Mouse (Mus musculus): ENCODE data around the gene Myh15. TPM values are rescaled to one million over a fixed set of nuclear protein-coding genes. Genes with fewer than 3 reads are reported as not detected.
A peak's percentile ranks its signal among the peaks of the same experiment; 100 is the strongest.

The Myh15 gene
- not detected in 2 replicates for polyA plus RNA-seq (2015; fragmentation: Nextera tagmentation; extraction: Ambion mirVana)

DNA sequence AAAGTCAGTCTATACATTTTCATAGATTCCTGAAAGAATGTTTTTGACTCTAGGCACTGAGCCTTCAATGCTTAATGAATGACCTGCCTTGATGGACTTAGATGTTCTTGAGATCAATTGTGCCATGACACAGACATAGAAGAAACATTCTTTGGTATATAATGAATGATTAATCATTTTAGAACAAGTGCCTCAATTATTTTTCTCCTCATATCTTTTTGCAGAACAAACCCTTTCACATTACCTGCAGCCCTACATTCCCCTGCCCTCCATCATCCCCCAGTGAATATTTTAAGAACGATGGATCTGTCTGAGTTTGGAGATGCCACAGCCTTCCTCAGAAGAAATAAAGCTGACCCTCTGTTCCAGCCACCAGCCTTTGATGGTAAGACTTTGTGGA lies at the start of gene Myh15:
Gene Myh15, plus strand, starts transcription at position 301 of the 400 bp plus-strand sequence.
- no peak within 1 kb of the TSS for H3K9ac ChIP-seq
- 68% methylated on average over 1 of the region's 1 CpGs for WGBS (ENCODE audit: insufficient replicate concordance)
- H3K9me3 ChIP-seq (replicated peaks) = no peaks in the 10 kb centered on the region
- no peak for DNase-seq
- no peak within 1 kb of the TSS for H3K27ac ChIP-seq
- H3K36me3 ChIP-seq = no peaks in the 10 kb centered on the region
- H3K27me3 ChIP-seq = no peaks in the 10 kb centered on the region
- no peaks in the 10 kb centered on the region for H3K4me1 ChIP-seq (replicated peaks)
- no peak within 1 kb of the TSS for H3K4me2 ChIP-seq
- H3K4me3 ChIP-seq (replicated peaks) = no peak within 1 kb of the TSS
- ATAC-seq (ENCODE audit: low read depth) = no peak

DNA sequence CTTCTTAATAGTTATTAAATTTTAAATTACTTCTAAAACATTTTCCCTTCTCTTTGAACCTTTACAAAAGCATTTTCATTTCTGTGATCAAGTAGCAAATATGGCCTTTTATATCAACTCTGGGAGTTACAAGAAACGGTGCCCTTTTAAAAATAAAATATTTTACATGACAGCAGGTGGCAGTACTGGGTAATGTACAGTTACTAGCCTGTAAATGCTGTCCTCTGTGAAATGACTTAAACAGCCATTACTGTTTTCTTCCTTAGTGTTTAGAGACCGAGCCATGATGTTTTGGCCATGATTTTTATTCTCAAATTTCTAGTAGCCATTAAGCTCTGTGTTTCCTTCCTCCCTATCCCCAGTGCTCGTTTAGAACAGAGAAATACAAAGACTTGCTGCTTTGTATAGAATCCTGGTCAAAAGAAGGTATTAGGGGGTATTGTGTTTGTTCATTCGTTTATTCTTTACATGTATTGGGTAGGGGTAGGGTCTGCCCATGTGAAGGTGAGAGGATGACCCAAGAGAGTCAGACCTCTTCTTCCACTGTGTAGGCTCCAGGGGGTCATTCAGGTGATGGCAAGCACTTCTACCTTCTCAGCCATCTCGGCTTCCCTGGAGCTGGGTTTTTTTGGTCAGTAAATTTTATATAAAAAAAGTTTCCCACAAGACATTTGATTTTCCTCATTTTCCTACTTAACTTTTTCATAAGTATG lies 40.5 kb upstream of the Myh15 start:
- H3K4me3 ChIP-seq (replicated peaks) = no peak overlapping the region
- ATAC-seq (ENCODE audit: low read depth) (no peak), DNase-seq (no peak)
- no peak overlapping the region for H3K9ac ChIP-seq
- 77% methylated on average over 5 of the region's 5 CpGs for WGBS (ENCODE audit: insufficient replicate concordance)
- H3K4me2 ChIP-seq = no peak overlapping the region
- no peaks in the 10 kb centered on the region for H3K9me3 ChIP-seq (replicated peaks)
- H3K4me1 ChIP-seq (replicated peaks) = no peaks in the 10 kb centered on the region
- peaks cover 50% of the 10 kb centered on the region for H3K36me3 ChIP-seq
- no peaks in the 10 kb centered on the region for H3K27me3 ChIP-seq
- no peak overlapping the region for H3K27ac ChIP-seq

DNA sequence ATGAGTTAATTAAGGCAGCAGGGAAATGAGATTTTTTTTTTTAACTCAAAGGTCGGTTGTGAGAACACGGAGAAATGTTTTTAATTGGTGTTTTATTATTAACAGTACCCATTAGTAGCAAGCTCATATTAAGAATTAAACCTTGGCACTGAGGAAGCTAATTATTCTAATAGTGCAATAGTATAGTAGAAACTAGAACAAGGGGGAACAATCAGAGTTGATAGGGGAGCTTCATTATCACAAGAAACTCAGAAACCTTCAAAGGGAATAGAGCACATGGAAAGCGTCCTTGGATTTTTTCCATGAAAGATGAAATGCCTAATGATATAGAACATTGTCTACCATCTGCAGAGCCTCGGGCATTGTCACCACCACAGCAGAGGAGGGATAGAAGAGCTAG lies 21.4 kb upstream of the Myh15 start:
- no peak overlapping the region for H3K4me2 ChIP-seq
- no peaks in the 10 kb centered on the region for H3K9me3 ChIP-seq (replicated peaks)
- no peaks in the 10 kb centered on the region for H3K36me3 ChIP-seq
- ATAC-seq (ENCODE audit: low read depth) (no peak), DNase-seq (no peak)
- H3K27ac ChIP-seq = no peak overlapping the region
- no peaks in the 10 kb centered on the region for H3K4me1 ChIP-seq (replicated peaks)
- 65% methylated on average over 4 of the region's 4 CpGs for WGBS (ENCODE audit: insufficient replicate concordance)
- H3K27me3 ChIP-seq = no peaks in the 10 kb centered on the region
- no peak overlapping the region for H3K9ac ChIP-seq
- no peak overlapping the region for H3K4me3 ChIP-seq (replicated peaks)

DNA sequence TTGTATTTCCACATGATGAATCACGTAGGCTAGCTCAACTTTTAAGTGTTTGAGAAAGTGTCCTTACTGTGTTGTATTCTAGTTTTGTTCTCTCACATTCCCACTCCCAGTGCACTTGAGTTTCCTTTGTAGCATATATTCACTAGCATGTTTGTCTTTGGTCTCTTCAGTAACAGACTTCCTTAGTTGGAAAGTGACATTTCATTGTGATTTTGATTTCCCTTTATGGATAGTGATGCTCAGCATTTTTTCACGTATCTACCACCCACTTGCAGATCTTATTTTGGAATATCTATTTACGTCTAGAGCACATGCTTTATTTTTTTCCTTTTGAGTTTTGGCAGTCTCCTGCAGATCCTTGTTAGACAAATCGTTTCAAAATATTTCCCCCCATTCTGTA lies 19.5 kb upstream of the Myh15 start:
- no peaks in the 10 kb centered on the region for H3K36me3 ChIP-seq
- H3K4me2 ChIP-seq = no peak overlapping the region
- no peak overlapping the region for H3K27ac ChIP-seq
- DNase-seq (no peak), ATAC-seq (ENCODE audit: low read depth) (no peak)
- no peaks in the 10 kb centered on the region for H3K4me1 ChIP-seq (replicated peaks)
- no peaks in the 10 kb centered on the region for H3K27me3 ChIP-seq
- 58% methylated on average over 4 of the region's 4 CpGs for WGBS (ENCODE audit: insufficient replicate concordance)
- H3K9ac ChIP-seq = no peak overlapping the region
- H3K9me3 ChIP-seq (replicated peaks) = no peaks in the 10 kb centered on the region
- H3K4me3 ChIP-seq (replicated peaks) = no peak overlapping the region

DNA sequence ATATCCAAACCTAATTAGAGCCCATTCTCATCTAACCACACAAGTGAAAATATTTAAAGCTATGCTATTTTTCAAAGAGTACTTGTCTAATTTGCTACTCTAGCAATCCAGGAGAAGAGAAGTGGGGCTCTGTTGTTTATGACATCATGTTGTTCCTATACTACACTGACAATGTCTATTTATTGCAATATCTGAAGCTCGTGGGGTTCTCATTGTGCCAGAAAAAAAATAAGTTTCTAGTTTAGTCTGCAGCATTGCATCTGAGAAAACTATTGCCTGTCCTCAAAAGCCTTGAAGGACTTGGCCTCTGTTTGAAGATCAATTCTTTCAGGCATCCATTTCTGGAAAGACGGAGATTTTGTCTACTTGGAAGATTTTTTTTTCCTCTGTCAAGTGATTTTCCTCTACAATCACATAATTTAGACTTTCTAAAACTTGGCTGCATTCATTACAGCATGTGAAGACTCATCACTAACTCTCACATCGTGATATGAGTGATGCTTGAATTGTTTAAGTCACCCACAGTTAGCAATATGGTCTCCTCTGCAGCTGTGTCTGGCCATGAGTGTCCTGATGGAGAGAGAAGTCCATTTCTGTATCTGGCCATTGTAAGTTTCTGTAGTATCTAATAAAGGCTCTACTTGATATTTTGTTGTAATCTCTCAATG lies 16.6 kb upstream of the Myh15 start:
- no peak for ATAC-seq (ENCODE audit: low read depth)
- WGBS (ENCODE audit: insufficient replicate concordance) = 63% methylated on average over 3 of the region's 3 CpGs
- DNase-seq = no peak

DNA sequence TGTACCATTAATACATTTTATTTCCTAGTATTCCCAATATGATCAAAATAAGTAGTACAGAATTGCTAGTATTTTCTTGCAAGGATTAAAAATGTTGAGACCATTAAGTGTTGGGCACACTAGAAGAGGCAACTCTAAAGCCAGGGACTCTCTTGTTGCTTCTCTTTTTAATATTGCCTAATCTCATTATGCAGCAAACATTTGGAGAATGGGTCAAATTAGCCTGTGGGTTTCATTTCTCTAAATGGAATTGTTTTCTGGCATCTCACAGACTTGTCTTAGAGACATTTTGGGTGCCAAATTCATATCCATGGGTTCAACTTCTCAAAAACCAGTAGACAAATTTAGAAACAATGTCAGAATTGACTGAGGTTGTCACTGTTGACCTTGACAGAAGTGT lies 8.1 kb upstream of the Myh15 start:
- Histone ChIP-seq H3K9me3 (replicated peaks) (no peaks in the 10 kb centered on the region), H3K4me1 (replicated peaks) (no peaks in the 10 kb centered on the region), H3K27me3 (no peaks in the 10 kb centered on the region), H3K4me3 (replicated peaks) (no peak overlapping the region), H3K9ac (no peak overlapping the region), H3K36me3 (no peaks in the 10 kb centered on the region), H3K27ac (no peak overlapping the region), H3K4me2 (no peak overlapping the region)
- DNase-seq (no peak), ATAC-seq (ENCODE audit: low read depth) (no peak)

More for the DNA sequence above, 16.6 kb upstream of the Myh15 start:
- H3K27me3 ChIP-seq = no peaks in the 10 kb centered on the region
- no peak overlapping the region for H3K9ac ChIP-seq
- H3K27ac ChIP-seq = no peak overlapping the region
- no peaks in the 10 kb centered on the region for H3K36me3 ChIP-seq
- no peaks in the 10 kb centered on the region for H3K9me3 ChIP-seq (replicated peaks)
- H3K4me2 ChIP-seq = no peak overlapping the region
- H3K4me1 ChIP-seq (replicated peaks) = no peaks in the 10 kb centered on the region
- H3K4me3 ChIP-seq (replicated peaks) = no peak overlapping the region

DNA sequence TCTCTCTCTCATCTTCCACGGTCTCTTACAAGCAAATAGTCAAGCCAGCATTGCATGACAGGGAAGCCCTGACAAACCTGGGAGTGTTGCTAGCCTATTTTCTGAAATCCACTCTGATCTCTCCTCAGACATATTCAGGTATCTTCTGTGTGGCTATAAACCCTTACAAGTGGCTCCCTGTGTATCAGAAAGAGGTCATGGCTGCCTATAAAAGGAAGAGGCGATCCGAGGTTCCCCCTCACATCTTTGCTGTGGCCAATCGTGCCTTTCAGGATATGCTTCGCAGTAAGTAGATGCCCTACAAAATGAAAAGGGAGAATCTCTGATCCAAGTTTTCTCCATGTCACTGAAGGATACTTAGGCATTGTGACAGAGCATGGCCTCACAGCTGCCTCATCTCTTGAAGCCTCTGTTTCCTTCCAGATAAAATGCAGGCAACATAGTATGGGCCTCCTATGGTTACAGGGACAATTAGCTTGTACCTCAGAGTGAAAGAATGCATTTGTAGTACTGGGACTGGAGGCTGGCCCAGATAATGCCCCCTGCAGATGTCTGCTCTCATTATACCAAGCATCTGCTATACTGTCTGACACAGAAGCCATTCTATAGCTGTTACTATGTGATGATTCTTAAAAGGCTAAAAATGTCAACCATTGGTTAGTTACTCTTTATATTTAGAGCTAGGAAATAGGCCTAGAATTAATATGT lies 12.1 kb downstream of the Myh15 start:
- 64% methylated on average over 5 of the region's 5 CpGs for WGBS (ENCODE audit: insufficient replicate concordance)
- Histone ChIP-seq H3K27me3 (no peaks in the 10 kb centered on the region), H3K4me3 (replicated peaks) (no peak overlapping the region), H3K36me3 (no peaks in the 10 kb centered on the region), H3K9ac (no peak overlapping the region), H3K4me1 (replicated peaks) (no peaks in the 10 kb centered on the region), H3K9me3 (replicated peaks) (no peaks in the 10 kb centered on the region), H3K4me2 (no peak overlapping the region), H3K27ac (no peak overlapping the region)
- DNase-seq = no peak
- ATAC-seq (ENCODE audit: low read depth) = no peak

DNA sequence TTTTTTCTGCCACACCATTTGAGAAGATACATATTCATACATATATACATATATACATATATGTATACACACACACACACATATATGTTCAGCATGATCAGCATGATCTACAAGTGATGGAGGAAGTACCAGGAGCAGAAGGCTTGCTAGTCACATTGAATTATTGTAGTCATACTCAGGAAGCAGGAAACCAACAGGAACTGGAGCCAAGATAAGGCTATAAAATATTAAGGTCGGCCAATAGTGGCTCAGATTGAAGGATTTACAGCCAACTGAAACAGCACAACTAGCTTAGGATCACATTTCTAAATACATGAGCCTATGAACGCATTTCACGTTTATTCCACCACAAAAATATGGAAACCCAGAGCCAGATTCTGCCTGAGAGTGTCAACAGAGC lies 14.0 kb downstream of the Myh15 start:
- H3K9ac ChIP-seq = no peak overlapping the region
- no peak for DNase-seq
- 45% methylated on average over 3 of the region's 3 CpGs for WGBS (ENCODE audit: insufficient replicate concordance)
- H3K27ac ChIP-seq = no peak overlapping the region
- no peaks in the 10 kb centered on the region for H3K9me3 ChIP-seq (replicated peaks)
- no peak for ATAC-seq (ENCODE audit: low read depth)
- H3K27me3 ChIP-seq = no peaks in the 10 kb centered on the region
- H3K36me3 ChIP-seq = no peaks in the 10 kb centered on the region
- H3K4me1 ChIP-seq (replicated peaks) = no peaks in the 10 kb centered on the region
- H3K4me3 ChIP-seq (replicated peaks) = no peak overlapping the region
- H3K4me2 ChIP-seq = no peak overlapping the region

DNA sequence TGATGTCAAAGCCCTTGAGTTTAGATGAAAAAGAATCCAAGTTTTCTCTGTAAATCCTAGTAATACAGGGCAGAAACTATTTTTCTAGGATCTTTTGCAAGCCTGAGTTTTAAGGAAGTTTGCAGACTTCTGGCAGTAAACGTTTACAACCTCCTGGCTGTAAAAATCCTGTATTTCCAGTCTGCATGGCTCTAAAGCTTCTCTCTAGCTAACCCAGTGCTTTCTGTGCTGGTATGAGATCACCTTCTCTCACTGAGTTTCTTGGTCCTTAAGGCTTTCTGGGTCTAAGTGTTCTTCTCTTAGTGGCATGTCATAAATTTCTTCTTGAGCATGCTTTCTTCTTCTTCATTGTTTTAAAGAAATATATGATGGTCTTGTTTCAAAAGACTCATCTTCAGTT lies 70.7 kb downstream of the Myh15 start:
- DNase-seq = no peak
- H3K4me1 ChIP-seq (replicated peaks) = no peaks in the 10 kb centered on the region
- no peak overlapping the region for H3K27ac ChIP-seq
- no peaks in the 10 kb centered on the region for H3K9me3 ChIP-seq (replicated peaks)
- no peak overlapping the region for H3K9ac ChIP-seq
- H3K4me3 ChIP-seq (replicated peaks) = no peak overlapping the region
- ATAC-seq (ENCODE audit: low read depth) = no peak
- WGBS (ENCODE audit: insufficient replicate concordance) = 23% methylated on average over 1 of the region's 1 CpGs
- H3K27me3 ChIP-seq = no peaks in the 10 kb centered on the region
- H3K4me2 ChIP-seq = no peak overlapping the region
- H3K36me3 ChIP-seq = no peaks in the 10 kb centered on the region

DNA sequence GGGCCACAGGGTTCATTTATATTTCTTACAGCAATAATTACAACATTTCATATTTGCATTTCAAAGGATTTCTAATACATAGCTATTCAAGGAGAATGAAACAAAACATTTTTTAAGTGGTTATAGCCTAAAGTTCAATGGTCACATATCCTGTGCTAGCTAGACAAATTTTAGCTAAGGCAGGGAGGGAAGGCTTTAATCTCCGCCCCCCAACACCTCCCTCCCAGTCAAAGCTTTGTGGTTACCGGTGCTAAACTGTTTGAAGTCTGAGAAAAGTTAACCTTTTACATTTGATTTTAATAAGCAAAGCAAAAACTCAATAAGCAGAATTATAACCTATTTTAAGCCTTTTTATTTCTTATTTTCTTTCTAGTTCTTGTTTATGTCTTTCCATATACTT lies 98.9 kb downstream of the Myh15 start:
- Histone ChIP-seq H3K27me3 (no peaks in the 10 kb centered on the region), H3K9me3 (replicated peaks) (no peaks in the 10 kb centered on the region), H3K27ac (no peak overlapping the region), H3K4me1 (replicated peaks) (no peaks in the 10 kb centered on the region), H3K4me2 (no peak overlapping the region), H3K4me3 (replicated peaks) (no peak overlapping the region), H3K9ac (no peak overlapping the region), H3K36me3 (no peaks in the 10 kb centered on the region)
- WGBS (ENCODE audit: insufficient replicate concordance) = 60% methylated on average over 2 of the region's 2 CpGs
- no peak for ATAC-seq (ENCODE audit: low read depth)
- no peak for DNase-seq

DNA sequence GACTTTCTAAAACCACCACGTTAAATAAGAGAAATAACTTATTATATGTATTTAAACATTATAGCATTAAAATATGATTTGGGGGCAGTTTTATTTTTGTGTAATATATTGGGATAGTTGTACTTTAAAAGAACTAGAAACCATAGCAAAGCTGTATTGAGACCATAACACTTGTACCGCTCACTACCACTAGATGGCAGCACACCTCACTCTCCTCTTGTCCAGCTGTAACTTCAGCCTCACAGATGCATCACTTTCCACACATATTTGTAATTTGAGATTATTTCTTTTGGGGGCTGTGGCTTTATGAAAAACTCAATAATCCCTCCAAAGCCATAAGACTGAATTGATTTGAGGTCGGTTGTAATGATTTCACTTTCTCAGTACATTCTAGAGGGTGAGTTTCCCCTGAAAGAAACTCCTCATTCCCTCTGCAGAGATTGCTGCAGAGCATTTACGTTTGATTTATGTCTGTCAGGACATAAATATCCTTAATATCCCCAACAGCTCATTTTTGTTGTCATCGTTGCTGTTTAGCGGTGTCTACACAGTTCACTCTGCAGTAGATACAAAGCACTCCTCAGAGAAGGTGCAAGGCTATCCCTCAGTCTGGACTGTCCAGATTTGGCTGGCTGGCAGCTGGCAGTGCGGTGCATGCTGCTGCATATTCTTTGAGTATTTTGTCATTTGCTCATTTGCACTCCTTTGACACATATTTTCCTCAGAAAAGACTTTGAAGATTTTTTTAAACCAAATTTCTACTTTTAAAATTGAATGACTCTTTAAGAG lies 107.3 kb downstream of the Myh15 start:
- no peaks in the 10 kb centered on the region for H3K36me3 ChIP-seq
- H3K27ac ChIP-seq = no peak overlapping the region
- no peak overlapping the region for H3K4me3 ChIP-seq (replicated peaks)
- no peak for ATAC-seq (ENCODE audit: low read depth)
- no peak overlapping the region for H3K9ac ChIP-seq
- no peaks in the 10 kb centered on the region for H3K9me3 ChIP-seq (replicated peaks)
- peak; percentile 5 for DNase-seq
- no peaks in the 10 kb centered on the region for H3K27me3 ChIP-seq
- no peak overlapping the region for H3K4me2 ChIP-seq
- H3K4me1 ChIP-seq (replicated peaks) = no peaks in the 10 kb centered on the region
- WGBS (ENCODE audit: insufficient replicate concordance) = 30% methylated on average over 7 of the region's 7 CpGs
